Mouse (Mus musculus): ENCODE data around the gene Nr1h2.

GRCm38 (mm10) chr7:44537009-44537408, 16.7 kb downstream of the Nr1h2 start:
- TF ChIP-seq CTCF (conservative IDR thresholded peaks at IDR 0.05; ENCODE audit: insufficient read depth, insufficient read length, low read depth, low read length) (no peak), POLR2A (IDR thresholded peaks at IDR 0.05; ENCODE audit: low read depth, low read length) (no peak)

All from kidney, adult 2 months (tissue).